Mouse (Mus musculus): ENCODE measurements around the gene Smg8.

Gene Smg8

DNA sequence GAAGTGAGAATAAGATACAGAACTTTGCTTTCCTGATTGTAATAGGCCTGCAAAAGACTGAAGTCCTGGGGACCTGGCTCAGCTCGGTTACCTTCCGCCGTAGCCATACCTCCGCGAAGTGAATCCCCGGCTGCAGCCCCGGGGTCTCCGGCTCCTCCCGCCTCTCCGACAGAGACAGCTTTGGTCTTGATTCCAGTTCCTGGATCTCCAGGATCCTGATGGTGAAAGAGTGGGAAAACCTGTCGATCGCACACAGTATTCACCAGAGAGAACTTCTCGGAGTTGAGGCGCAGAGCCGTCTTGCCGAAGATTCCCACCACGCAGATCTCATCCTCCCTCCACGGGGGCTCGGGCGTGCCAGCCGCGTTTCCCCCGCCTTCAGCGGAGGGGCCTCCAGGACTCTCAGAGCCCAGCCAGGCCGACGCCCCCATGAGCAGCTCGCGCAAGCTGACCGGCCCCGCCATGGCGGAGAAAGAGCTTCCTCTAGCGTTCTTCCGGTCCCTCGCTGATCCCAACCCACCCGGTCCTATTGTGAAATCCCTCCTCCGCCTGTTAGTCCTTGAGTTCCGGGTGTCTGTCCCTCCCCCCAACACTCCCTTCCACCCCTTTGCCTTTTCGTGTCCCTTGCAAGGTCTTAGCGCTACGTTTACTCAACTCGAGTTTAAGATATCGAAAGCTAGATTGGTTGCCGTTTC is at the start of gene Smg8:
Gene Smg8, minus strand, starts transcription at position 485 of the 695 bp plus-strand sequence.
- in situ Hi-C loops (cut with MboI; ENCODE audit: low pct_unique_long_range_greater_than_20kb in 1 of 2, low sequenced_read_pairs in 2 of 2, unreplicated experiment in 1 of 2): no loop called here

DNA sequence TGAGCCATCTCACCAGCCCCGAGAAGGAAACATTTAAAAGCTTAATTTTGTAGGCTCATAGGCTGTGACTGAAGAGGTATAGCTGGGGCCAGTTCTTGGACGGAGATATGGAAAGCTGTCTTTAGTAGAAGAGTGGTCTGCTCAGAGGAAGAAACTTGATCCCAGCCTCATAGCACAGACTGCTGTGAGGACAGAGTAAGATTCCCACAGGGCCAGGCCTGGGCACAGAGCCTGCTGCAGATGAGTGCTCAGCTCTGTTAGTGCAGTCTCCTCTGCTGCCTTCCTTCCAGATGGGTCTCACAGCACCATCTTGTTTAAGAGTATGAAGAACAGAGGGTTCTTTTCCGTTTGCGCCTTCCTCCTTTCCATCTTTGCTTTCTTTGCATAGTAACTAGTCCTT is 49.7 kb upstream of the Smg8 start:
- in situ Hi-C loops (cut with MboI; ENCODE audit: low pct_unique_long_range_greater_than_20kb in 1 of 2, low sequenced_read_pairs in 2 of 2, unreplicated experiment in 1 of 2): no loop called here

DNA sequence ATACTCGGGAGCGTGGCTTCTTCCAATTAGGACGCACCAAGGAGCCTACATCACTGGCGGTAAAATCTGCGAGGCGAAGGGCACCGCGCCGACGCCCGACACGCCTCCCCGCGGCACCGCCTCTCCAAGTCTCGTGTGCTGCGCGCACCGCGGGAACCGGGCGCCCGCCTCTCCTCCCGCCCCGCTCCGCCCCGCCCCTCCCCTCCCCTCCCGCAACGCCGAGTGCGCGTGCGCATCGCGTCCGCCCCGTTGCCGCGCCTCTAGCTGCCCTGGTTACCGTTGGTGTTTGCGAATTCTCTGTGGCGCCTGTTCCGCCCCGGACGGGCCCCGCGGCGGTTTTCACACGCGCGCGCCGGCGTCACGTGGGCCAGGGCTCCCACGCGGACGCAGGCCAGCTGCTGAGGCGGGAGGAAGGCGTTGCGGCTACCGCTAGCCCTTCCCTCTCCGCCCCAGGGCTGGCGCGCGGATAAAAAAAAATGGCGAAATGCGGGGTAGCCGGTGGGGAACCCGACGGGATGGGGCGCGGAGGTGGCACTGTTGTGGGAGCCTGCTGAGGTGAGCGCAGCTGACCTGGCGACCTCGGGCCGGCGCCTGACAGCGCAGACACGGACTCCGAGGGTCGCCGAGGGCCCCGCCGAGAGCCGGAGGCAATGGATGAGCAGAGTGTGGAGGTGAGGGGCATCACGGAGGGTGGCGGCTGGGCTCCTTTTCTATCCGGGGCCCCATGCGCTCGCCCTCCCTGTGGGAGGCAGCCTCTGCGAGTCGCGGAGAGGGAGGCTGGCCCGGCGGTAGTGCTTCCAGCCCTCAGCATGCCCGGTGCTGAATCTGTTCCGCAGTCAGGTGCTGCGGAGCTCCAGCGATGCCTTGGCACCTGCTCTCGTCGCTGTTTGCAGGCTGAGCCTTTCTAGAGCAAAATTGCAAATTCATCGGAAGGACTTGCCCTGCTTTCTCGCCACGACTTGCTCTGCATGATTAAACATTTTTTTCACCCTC is 40.5 kb upstream of the Smg8 start, which contains the start of gene Trim37:
Gene Trim37, plus strand, starts transcription at position 254 of the 993 bp plus-strand sequence.
- in situ Hi-C loops (cut with MboI; ENCODE audit: low pct_unique_long_range_greater_than_20kb in 1 of 2, low sequenced_read_pairs in 2 of 2, unreplicated experiment in 1 of 2): no loop called here

DNA sequence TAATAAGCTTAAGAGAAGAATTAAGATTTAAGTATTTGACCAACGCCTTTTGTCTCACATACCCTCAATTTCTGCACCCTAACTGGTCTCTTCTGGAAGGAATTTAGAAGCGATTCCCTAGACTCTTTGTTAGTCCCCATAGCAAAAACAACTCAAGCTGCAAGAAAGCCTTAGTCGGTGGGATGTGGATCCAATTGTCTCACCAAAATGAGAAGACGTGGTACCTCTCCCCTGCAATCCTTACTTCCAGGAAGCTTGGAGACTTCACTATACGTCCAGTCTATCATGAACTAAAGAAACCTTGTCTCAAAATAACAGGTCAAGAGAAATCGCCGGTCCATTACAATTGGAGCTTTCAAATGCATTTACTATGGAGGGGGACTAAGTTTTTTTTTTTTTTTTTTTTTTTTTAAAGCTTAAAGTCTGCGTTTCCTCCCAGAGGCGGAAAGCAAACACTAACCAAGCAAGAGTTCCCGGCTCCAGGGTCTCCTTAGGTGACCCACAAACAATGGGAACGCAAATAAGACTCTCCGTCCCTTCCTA is 39.8 kb upstream of the Smg8 start:
- in situ Hi-C loops (cut with MboI; ENCODE audit: low pct_unique_long_range_greater_than_20kb in 1 of 2, low sequenced_read_pairs in 2 of 2, unreplicated experiment in 1 of 2): no loop called here

DNA sequence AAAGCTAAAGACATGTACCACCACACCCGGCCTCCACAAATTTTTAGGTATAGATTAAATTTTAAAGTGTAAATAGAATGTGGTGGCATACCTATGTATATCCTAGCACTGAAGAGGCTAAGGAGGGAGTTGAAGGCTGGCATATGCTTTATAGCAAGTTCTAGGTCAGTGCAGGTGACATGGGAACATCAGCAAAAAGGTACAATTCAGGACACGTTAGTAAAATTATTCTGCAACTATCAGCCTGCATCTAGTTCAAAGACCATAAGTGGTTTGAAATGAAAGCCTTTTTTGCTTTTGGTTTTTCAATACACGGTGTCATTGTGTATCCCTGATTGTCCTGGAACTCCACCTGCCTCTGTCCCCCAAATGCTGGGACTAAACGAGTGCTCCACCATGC is 39.0 kb upstream of the Smg8 start:
- in situ Hi-C loops (cut with MboI; ENCODE audit: low pct_unique_long_range_greater_than_20kb in 1 of 2, low sequenced_read_pairs in 2 of 2, unreplicated experiment in 1 of 2): no loop called here

DNA sequence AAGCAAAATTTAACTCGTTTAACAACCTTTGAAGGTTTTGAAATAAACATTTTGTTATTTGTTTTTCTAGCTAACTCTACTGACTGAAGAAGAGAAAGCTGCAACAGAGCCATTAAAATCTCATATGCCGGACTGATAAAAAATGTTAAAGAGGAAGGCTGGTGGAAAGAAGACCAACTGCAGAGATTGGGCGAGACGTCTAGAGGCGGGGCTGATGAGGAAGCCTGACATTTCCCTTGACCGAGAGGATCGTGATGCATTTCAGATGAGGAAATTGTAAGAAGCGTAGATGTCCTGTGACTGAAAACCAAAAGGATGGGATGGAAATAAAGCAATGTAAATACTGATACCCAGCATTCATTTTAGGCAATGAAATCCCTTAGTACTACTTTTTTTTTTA is 35.3 kb upstream of the Smg8 start:
- in situ Hi-C loops (cut with MboI; ENCODE audit: low pct_unique_long_range_greater_than_20kb in 1 of 2, low sequenced_read_pairs in 2 of 2, unreplicated experiment in 1 of 2): no loop called here

DNA sequence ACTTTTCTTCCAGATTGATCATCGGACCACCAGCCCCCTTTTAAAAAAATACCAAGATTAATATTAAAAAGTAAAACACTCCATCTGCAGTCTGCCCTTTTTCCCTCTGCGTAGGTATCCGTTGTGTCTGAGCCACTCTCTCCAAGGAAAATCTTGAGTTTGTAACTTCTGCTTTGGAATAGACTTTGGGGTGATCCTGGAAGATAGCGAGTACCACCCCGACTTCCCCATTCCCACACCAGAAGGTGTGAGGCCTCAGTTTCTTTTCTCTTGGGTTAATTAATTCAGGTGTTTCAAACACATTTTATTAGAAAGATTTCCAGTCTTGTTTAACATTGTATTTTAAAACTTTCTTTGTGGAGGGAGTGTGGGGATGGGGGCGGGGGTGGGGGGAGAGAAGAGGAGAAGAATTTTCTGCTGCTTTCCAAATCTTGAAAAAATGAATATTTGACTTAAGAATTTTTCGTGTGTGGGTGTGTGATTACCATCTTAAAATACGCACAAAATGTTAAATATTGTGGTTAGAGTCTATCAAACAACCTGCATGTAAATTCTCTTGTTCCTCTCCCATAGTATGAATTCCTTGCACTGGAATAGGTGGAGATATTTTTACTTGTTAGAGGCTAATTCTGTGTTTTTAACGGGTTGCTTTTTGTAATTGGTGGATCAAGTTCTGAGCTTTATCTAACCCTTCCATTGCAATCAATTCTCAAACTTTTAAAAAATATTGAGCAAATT is 23.8 kb upstream of the Smg8 start:
- in situ Hi-C loops (cut with MboI; ENCODE audit: low pct_unique_long_range_greater_than_20kb in 1 of 2, low sequenced_read_pairs in 2 of 2, unreplicated experiment in 1 of 2): no loop called here

DNA sequence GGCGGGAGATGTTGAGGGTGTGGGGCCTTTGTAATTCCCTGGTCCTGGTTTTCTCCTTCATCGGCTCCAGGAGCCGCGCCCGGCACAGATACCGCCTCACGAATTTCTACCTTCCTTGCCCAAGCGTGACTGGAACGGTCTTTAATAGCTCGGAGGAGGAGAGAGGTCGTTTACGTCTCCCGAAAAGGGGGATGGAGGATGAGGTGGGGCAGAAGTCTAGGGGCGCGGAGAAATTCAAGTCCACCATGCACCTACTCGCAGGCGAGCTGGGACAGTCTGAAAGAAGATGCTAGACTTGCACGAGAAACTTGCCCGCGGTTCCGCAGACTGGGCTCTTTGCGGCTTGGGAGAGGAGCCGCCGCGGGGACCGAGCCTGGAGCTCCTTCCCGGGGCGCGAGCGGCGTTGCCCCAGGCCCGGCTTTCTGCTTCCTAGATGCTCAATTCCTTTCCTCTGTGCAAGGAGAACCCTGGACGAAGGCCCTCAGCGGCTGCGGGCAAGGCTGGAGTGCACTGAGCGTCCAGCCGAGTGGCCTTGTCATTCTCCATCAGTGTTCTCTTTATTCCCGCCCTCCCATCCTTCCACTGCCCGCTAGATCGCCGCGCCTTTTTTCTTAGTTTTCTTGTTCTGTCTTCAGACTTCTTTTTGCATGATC is 23.1 kb upstream of the Smg8 start:
- in situ Hi-C loops (cut with MboI; ENCODE audit: low pct_unique_long_range_greater_than_20kb in 1 of 2, low sequenced_read_pairs in 2 of 2, unreplicated experiment in 1 of 2): no loop called here

DNA sequence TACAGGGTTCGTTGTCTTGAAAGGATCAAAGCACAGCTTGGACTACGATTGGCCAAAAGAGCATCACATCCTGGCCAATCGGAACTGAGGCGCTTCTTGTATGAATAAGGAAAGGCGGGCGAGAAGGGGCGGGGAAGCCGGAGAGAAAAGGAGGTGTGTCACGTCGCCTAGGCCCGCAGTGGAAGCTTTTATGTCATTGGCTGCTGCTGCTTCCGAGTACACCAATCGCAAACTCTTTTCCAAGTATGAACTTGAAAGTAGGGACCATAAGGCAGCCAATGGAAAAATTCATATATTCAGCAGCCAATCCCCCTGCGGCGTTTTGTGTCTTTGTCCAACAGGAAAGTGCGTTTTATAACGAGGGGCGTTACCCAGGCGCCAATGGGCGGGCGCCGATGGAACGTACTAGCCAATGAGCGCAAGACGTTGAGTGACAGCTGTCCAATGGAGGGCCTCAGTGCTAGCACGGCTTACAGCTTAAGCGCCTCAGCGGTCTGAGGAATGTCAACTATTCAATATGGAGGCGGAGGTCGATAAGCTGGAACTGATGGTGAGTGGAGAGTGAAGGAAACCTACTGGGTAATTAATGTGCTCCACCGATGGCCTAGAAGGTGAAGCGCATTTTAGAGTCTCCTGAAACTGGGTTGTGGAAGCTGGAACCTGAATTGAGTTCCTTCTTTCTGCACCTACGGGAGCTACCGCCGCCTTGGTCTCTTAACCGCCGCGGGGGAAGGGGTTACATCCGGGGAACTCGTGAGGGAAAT is 22.4 kb upstream of the Smg8 start, which contains the start of gene Ska2:
Gene Ska2, plus strand, starts transcription at position 480 of the 764 bp plus-strand sequence.
- in situ Hi-C loops (cut with MboI; ENCODE audit: low pct_unique_long_range_greater_than_20kb in 1 of 2, low sequenced_read_pairs in 2 of 2, unreplicated experiment in 1 of 2): no loop called here

DNA sequence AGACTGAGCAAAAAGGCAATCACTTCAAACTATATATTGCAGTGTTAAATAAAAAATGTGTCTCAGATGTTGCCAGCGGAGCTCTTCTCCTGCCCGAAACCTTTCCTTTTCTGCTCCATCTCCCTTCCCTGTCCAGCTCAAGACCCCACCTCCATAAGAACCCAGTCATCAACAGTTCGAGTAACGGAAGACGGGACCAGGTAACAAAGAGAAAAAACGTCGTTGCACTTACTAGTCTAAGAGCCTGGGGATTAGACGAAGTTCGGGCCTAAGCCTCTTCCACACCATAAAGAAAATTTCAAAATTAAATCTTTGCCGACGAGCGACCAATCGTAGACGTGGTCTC is 21.8 kb upstream of the Smg8 start, which contains the start of gene Prr11:
Gene Prr11, minus strand, starts transcription at position 300 of the 346 bp plus-strand sequence.
- in situ Hi-C loops (cut with MboI; ENCODE audit: low pct_unique_long_range_greater_than_20kb in 1 of 2, low sequenced_read_pairs in 2 of 2, unreplicated experiment in 1 of 2): no loop called here

DNA sequence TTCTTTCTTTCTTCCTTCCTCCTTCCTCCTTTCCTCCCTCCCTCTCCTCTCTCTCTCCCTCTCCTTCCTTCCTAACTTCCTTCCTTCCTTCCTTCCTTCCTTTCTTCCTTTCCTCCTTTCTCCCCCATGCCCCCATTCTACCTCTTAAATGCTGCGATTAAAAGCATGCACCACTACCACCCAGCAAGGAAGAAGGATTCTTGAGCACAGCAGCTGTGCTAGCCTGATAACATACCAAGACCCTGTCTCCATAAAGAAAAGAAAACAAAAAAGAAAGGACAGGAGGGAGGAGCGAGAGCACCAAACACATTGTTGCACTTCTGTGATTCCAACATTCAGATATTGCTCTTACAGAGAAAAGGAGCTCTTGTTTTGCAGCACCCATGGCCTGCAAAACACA is 568 bp upstream of the Smg8 start:
- in situ Hi-C loops (cut with MboI; ENCODE audit: low pct_unique_long_range_greater_than_20kb in 1 of 2, low sequenced_read_pairs in 2 of 2, unreplicated experiment in 1 of 2): no loop called here

DNA sequence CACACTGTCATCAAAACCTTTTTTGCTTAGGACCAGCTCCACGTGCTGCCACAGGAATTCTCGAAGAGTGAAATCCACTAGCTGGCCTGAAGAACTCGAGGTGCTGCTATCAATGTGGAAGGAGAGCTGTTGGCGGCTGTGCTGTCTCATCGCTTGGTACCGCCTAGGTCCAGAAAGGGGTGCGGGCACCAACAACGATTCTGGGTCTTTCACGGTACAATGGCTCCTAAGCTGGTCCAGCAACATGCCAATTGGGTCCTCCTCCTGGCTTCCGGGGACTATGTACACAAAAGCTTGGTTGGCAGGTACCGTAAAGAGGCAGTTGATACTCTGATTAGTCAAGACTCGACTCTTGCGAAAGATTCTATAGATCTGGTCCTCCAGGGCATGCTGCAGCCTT is 1.1 kb downstream of the Smg8 start:
- in situ Hi-C loops (cut with MboI; ENCODE audit: low pct_unique_long_range_greater_than_20kb in 1 of 2, low sequenced_read_pairs in 2 of 2, unreplicated experiment in 1 of 2): no loop called here

DNA sequence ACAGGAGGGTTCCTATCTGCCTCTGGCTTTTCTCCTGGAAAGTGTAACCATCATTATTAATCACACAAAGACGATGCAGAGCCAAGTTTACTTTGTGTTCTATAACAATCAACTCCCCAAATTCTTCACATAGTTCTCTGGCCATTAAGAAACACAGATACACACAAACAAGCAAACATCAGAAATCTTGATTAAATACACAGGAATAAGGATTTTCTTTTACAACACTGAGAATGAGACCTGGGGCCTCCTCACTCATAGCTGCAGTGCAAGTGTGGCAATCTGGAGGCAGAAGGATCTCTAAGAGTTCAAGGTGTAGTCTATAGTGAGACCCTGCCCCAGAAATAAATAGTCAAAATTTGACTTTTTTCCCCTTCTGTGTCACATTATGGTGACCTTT is 2.9 kb downstream of the Smg8 start:
- in situ Hi-C loops (cut with MboI; ENCODE audit: low pct_unique_long_range_greater_than_20kb in 1 of 2, low sequenced_read_pairs in 2 of 2, unreplicated experiment in 1 of 2): no loop called here

DNA sequence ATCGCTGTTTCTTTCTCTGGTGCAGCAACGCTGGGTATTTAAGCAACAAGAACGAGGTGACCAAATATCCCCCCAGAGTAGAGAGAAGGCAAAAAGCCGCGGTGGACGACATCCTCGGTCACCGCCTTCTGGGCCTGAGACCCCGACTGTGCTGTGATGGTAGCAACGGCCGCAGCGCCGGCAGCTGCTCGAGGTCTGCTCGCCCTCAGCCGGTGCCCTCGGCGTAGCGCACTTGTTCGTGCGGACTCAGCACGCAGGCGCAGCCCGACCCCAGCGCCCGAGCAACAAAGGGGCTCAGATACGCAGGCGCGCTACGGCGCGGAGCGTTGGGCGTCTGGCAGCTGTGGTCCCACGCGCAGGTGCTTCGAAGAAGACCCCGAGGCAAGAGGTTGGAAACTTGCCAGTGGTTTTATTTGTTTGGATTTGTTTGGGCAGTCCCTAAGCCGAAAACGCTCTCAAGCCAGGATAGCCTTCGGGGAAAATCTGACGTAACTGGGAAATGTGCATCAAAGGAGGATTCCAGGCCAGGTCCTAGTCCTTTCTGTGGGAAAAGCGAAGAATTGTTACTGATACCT is 12.6 kb downstream of the Smg8 start, which contains the start of gene Gdpd1:
Gene Gdpd1, minus strand, starts transcription at position 197 of the 575 bp plus-strand sequence.
- in situ Hi-C loops (cut with MboI; ENCODE audit: low pct_unique_long_range_greater_than_20kb in 1 of 2, low sequenced_read_pairs in 2 of 2, unreplicated experiment in 1 of 2): no loop called here

DNA sequence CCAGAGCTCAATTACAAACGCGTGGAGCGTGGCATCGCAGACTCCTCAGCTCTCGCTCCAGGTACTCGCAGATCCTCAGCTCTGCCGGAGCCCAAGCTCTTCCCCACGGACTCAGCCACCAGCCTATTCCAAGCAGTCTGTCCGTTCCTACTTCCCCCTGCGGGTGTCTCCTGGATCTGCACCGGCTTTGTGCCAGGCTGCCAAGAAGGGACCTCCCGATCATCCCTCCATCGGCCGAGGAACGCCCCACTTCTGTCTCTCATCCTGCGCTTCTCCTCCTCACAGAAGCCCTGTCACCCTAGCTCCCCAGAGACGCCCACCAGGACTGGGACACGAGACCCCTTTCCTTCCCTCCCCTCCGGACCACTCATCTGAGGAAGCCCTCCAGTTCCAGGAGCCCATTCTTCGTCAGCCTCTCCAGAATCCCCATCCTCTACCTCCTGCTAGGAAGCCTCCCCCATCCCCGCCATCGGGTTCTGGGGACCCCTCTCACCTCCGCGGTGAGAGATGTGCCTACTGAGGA is 13.2 kb downstream of the Smg8 start:
- in situ Hi-C loops (cut with MboI; ENCODE audit: low pct_unique_long_range_greater_than_20kb in 1 of 2, low sequenced_read_pairs in 2 of 2, unreplicated experiment in 1 of 2): no loop called here

DNA sequence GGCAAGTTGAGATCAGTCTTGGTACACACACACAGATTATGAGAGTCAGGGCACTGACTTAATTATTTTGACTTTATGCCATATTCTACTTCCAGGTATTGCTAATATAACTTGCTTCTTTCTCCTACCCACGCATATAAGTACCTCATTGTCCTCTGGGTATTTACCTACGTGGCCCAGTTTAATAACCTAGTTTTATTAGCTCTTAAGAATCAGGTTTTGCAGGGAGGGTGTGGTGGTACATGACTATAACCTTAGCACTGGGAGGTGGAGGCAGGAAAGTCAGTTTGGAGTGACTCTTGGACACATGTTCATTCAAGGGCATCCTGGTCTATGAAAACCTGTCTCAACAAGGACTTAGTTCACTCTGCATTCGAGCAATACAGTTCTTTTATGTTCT is 24.5 kb downstream of the Smg8 start:
- in situ Hi-C loops (cut with MboI; ENCODE audit: low pct_unique_long_range_greater_than_20kb in 1 of 2, low sequenced_read_pairs in 2 of 2, unreplicated experiment in 1 of 2): no loop called here

DNA sequence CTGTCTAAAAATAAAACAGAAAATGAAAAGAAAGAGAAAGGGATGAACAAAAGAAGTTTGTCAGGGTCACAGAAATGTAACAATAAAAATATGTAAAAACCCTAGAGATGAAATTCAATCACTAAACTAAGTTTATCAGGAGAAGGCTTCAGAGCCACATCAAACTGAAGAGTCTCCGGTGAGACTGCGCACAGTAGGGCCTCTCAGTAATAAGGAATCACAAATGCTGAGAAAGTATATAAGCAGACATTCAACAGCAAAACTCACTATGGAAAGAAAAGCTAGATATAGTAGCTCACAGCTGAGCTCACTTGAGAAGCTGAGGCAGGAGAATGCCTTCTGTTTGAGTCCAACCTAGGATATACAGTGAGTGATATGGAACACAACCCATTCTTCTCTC is 26.2 kb downstream of the Smg8 start:
- in situ Hi-C loops (cut with MboI; ENCODE audit: low pct_unique_long_range_greater_than_20kb in 1 of 2, low sequenced_read_pairs in 2 of 2, unreplicated experiment in 1 of 2): no loop called here

All from mouse embryonic stem cell (cell line).